Mouse (Mus musculus) lung, postnatal 0 days (tissue): ENCODE measurements around the gene 1110032A03Rik.

Experiments used
- CTCF ChIP-seq: IDR thresholded peaks from 2 replicates; pipeline ENCODE4 v1.5.1; 2016; ENCODE audit warnings: antibody characterized with exemption, mild to moderate bottlenecking
- EP300 ChIP-seq: IDR thresholded peaks from 2 replicates; pipeline ENCODE4 v1.6.1; 2016; ENCODE audit warnings: antibody characterized with exemption, mild to moderate bottlenecking, control low read depth

GRCm38 (mm10) chr9:50734989-50735388, 40.3 kb downstream of the 1110032A03Rik start:
- peak; percentile 89 for TF ChIP-seq CTCF
- no peak for TF ChIP-seq EP300
